Mouse (Mus musculus): ENCODE measurements around the gene Acot12.

Gene Acot12

DNA sequence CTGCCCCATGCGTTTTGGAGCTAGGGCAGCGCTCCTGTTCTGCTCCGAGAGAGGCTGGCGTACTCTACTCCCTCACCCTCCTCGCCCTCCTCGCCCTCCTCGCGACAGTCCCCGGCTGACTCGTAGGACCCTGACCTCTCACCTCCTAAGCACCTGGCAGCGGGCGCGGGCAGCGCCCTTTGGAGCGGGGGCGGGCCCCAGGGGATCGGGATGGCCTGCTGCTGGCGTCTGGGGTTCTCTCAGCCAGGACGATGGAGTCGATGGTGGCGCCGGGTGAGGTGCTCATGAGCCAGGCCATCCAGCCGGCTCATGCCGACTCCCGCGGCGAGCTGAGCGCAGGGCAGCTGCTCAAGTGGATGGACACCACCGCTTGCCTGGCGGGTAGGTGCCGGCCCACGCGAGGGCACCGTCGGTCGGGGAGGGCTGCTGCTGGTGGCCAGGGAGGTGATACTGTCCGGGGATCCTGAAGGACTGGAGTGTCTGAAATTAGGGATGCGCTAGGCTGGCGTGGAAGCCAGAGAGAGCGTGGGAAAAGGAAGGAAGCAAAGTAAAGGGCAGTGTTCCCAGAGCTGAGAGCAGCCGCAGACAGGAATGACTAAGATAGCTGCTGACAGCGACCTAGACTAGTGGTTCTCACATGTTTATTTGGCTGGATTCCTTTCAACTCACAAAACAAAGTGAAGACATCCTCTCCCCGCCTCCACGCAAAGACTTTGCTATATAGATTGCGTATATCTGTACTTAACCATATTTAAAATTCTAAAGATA lies at the start of gene Acot12:
Acot12 (plus strand) TSS at position 233 of the 768 bp plus-strand sequence.
- no peak for DNase-seq (ENCODE audit: extremely low read depth, low read depth, low spot score)

DNA sequence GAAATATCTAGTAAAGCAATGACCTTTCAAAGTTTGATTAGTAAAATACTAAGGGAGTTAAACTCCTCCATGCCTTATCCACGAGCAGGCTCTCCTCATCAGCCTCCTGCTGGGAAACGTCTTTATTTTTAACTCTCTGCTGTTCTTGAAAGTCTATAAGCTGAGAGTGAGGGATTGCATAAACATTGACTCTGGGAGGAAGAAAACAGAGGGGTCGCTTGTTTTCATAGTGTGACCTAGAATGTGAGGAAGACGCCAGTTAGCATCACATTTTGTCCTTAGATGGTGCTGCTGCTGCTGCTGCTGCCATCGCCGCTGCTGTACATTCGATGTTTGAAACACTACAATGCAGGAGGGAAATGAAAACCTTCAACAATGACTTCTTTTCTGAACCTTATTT lies 47.7 kb upstream of the Acot12 start:
- no peak for DNase-seq (ENCODE audit: extremely low read depth, low read depth, low spot score)

DNA sequence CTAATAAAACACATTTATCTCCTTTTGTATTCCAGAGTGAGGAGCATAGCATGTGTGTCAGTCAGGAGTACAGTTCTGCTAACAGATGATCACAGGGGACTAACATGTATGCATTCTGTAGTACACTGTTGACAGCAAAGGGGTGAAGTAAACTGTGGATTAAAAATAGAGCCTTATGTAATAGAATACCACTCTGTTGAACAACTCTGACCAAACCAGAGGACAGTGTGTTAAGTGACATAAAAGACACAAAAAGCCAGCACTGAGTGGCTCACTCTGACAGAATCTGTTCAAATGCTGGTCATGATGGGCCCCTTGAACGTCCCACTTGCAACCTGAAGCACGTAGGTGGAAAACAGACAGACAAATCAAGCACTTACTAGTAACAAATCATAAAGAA lies 45.9 kb upstream of the Acot12 start:
- no peak for DNase-seq (ENCODE audit: extremely low read depth, low read depth, low spot score)

DNA sequence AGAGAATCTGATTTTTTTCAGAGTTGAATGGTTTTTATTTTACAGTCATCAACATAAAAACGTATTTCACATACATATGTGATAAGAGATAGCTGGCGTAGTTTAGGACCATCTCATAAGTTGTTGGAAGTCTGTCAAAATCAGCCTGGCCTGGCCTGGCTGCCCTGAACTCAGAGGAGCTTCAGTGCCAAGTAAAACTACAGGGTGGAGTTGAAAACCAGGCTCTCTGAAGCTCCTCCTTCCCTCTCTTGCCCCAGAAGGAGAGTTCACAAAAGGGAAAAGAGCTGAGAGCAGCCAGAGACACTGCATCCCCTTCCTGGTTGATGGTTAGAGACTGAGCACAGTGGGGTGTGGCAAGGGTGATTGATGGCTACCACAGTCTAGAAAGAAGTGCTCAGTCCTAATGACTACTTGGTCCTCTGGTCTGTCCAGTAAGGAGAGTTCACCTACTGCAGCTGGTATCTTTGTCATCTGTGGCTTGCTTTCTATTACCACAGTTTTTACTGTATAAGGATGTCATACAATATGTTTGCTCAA lies 45.1 kb upstream of the Acot12 start:
- no peak for DNase-seq (ENCODE audit: extremely low read depth, low read depth, low spot score)

DNA sequence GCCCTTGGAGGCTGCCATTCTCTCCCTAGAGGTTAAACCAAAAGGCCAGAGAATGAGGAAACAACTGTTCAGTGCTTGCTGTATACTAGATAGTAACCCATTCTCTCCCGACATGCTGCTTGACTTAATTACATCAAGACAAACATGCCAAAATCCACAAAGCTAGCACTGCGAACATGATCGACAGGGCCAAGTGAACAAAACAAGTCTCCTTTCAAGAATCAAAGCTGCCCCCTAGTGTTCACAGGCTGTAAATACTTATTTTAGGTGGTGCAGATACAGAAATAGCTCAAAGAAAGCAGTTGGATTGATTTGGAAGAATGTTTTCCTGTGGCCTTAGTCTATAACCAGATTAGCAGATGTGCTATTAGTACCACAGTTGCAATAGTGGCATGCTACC lies 44.3 kb upstream of the Acot12 start:
- DNase-seq (ENCODE audit: extremely low read depth, low read depth, low spot score): peak; percentile 5

DNA sequence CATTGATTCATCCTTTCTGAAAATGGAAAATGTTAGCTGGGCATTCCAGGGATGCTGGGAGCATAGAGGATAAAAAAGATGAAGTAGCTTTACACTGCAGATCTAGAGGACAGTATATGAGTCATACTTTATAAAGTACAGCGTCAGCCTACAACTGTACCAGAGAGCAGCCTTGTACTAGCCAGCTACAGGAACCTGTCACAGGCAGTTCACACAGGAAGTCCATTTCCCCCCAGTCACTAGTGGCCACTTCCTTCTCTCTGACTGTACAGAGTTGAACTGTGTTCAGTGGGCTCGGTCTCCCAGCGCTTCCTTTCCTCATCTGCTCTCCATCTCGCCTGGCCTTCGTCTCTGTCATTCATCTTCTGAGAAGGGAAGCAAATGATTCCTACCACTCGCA lies 39.0 kb upstream of the Acot12 start:
- no peak for DNase-seq (ENCODE audit: extremely low read depth, low read depth, low spot score)

DNA sequence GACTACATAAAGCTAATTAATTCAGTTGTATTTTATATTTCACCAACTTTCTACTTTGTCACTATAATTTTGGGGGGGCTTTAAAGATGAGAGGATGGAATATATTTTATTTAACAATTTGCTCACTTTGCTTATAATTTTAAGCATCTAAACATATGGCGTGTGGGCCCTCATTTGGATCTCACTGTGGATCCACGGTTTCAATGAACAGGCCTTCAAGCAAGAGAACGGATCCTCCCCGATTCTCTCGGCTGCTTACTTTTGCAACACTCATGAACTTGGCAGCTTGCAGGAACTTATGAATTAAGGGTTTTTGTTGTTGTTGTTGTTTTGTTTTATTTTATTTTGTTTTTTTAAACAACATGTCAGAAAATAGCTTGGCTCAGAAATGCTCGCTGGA lies 21.8 kb upstream of the Acot12 start:
- no peak for DNase-seq (ENCODE audit: extremely low read depth, low read depth, low spot score)

DNA sequence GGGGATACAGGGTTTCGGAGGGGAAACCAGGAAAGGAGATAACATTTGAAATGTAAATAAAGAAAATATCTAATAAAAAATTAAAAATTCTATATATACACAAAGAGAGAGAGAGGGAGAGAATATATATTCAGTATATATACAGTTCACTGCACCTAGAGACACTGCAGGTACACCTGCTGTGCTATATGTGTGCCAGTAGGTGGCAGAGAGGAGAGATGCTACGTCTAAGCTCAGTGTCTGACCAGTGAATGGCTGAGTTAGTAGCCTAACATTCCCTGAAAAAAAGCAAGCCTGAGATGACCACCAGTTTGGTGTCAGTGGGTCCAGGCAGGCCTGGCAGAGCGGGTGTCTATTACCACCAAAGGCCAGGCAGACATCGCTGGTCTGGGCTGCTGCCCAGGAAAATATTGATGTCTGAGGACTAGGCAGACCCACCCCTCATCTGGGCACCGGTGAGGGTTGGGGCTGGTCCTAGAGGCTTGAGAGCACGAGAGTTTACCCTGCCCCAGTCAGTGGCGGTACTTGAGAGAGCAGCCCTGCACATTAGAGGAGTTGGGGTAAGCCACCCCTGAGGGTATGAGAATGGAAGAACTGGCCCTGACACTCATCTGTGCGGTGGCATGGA lies 18.1 kb upstream of the Acot12 start:
- no peak for DNase-seq (ENCODE audit: extremely low read depth, low read depth, low spot score)

DNA sequence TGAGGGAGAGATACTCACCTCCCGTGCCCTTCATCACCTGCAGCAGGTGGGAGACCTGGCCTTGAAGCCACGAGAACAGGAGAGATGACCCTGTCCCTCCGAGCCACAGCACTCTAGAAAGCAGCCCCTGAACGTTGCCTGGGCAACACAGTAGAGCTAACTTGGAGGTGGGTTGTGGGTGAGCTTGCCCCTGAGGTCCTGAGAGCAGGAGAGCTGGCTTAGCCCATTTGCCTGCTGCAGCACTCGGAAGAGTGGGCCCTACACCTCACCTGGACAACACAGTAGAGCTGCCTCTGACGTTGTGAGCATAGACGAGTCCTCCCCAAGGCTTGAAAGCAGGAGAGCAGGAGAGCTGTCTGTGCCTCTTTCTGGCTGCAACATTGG lies 17.6 kb upstream of the Acot12 start:
- DNase-seq (ENCODE audit: extremely low read depth, low read depth, low spot score): no peak

DNA sequence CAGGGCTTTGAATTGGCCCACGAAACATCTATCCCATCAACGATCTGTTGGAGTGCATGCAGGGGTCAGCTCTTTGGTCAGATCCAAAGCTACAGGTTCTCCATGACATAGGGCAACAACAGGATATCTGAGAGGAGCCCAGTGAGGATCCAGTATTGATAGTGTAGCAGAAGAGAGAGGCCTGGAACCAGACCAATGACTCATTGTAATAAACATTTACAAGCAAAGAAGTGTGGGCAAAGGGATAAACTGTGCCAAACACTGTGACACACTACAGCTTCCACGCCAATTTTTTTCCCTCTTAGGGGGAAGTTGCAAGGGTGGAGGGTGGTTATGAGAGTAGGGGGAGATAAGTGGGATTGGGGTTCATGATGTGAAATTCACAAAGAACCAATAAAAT lies 17.1 kb upstream of the Acot12 start:
- no peak for DNase-seq (ENCODE audit: extremely low read depth, low read depth, low spot score)

DNA sequence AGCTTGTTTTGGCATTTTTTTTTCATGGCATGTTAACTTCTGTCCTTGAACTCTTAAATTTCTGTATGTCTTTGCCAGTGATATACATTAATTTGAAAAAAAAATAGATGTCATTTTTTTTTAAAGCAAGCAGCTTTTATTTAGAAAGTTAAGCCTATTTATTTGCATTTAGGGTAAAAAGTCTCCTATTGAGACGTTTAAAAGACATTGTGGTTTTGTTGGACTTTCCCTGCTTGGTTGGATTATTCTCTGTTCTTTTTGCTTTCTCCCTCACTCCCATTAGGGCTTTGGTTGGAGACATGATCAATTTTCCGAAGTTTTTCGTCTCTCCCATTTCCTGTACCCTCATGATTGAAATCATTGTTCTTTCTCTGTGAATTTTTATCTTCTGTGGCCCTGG lies 16.2 kb upstream of the Acot12 start:
- DNase-seq (ENCODE audit: extremely low read depth, low read depth, low spot score): no peak

DNA sequence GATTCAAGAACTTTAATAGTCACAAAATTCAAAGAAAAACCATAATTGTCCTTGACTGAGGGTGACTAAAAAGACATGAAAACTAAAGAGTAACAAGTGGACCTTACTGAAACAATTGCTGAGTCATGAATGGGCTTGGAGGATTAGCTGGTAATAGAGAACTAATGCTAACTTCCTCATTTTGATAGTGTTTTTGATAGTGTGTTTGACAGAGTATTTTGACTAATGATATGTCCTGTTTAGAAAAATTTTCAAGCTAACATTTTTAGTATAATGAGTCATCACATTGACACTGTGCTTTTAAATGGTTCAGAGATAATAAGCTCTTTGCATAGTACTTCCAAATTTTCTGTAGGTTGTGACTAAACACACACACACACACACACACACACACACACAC lies 13.4 kb upstream of the Acot12 start:
- no peak for DNase-seq (ENCODE audit: extremely low read depth, low read depth, low spot score)

DNA sequence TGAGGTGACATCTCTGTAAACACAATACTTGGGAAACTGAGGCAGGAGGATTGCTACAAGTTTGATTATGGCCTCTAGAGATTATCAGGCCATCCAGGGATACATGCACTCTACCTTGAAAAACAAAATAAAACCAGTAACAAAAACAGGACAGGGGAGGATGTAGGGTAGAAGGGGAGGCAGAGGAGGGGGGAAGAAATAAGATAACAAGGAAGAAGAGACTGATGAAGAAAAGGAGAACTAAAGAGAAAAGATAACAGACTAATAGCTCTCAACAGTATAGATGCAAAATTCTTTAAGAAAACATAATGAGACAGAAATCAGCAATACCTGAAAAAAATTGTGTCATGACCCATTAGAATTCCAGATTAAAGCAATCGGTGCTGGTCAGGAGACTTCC lies 4.1 kb upstream of the Acot12 start:
- no peak for DNase-seq (ENCODE audit: extremely low read depth, low read depth, low spot score)

DNA sequence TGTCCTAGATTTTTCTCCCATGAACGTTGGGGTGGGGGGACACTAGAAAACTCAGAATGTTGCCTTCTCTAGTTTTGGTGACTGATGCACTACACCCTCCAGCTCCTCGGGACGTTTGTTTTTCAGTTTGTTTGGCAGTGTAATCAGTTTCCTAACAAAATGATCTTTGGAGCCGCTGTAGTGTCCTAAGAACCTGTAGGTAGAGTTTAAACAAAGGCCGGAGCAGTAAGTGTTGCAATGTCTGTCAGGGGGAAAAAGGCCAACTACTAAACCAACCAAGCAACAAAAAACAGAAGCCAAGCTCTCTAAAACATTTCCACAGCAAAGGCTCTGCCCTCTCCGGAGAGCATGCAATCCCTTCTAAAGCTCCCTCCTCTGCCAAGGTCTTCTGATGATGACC lies 461 bp upstream of the Acot12 start:
- DNase-seq (ENCODE audit: extremely low read depth, low read depth, low spot score): no peak

DNA sequence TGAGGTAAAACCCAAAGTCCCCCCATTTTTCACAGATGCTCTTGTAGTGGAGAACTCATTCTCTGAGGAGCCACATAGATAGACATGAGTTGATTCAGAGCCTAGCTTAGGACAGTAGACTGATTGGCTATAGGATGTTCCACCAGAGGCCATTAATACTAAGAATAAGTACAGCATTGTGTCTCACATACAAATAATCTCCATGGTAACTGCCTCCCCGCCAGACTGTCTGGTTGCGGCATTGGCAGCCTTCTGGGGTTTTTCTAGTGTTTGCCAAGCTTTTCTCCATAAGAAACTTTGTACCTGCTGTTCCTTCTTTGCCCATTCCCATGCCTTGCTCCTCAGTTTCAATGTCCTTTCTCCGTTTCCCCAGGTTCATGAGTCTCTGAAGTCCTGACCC lies 1.9 kb downstream of the Acot12 start:
- DNase-seq (ENCODE audit: extremely low read depth, low read depth, low spot score): no peak

DNA sequence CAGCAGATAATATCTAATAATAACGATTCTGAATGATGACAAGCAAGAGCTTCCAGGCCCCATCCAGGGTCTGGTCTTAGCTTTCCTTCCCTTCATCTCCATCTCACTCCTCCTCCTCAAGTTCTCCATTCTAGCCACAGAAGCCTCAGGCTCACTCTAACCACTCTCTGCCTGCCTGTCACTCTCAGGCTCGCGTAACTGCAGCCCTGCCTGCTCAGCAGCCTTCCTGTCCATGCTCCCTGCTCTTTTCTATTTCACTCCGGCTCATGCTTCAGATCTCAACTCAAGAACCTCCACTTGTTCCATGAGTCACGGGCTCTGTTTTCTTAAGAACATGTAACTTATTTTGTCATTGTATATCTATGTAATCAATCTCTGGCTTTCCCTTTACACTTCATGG lies 5.2 kb downstream of the Acot12 start:
- DNase-seq (ENCODE audit: extremely low read depth, low read depth, low spot score): no peak

DNA sequence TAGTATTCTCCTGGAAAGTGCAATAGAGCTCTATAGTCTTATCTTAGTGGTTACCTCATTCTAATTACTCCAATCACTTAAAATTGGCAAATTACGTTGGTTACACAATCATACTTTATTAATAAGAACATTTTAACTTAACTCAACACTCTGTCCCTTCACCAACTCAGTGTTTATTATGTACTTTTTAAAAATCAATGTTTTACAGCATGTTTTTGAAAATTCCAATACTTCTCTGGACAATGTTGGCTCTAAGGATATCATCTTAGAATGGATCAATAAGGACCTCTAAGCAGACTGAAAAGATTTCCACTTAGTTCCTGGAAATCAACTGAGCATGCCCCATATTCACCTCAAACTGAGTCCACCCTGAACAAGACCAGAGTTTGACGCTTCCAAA lies 7.1 kb downstream of the Acot12 start:
- DNase-seq (ENCODE audit: extremely low read depth, low read depth, low spot score): no peak

DNA sequence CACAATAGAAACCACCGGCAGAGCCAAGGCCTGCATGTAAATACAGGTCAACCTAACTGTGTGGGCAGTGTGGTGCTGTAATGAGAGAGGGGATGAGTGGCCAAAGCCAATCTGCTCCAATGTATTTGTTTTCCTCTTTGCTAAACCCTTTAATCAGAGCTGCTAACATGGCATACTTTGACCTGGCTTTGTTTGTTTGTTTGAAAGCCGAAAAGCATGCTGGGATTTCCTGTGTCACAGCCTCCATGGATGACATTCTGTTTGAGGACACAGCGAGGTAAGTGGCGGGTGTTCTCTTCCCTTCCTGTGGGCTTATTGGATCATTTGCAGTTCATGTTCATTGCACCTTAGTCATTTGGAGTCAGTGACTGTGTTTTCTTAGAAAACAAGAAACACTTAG lies 8.7 kb downstream of the Acot12 start:
- no peak for DNase-seq (ENCODE audit: extremely low read depth, low read depth, low spot score)

DNA sequence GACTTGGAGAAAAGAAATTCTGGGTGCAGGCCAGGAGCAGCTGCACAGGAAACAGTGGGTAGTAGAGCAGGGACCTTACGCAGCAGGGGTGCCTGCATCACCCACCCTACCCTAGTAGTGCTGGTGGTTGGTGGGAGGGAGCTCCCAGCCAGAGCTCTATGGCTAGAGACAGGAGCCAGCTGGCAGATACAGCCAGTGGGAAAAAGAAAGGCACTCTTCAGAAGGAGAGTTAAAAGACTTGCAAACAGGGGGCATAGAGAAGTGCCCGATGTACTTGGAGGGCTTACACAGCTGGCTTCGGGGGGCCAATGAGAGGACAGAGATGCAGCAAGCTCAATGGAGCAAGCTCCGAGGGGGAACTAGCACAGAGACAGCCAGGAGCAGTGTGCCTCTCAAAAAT lies 12.4 kb downstream of the Acot12 start:
- no peak for DNase-seq (ENCODE audit: extremely low read depth, low read depth, low spot score)

DNA sequence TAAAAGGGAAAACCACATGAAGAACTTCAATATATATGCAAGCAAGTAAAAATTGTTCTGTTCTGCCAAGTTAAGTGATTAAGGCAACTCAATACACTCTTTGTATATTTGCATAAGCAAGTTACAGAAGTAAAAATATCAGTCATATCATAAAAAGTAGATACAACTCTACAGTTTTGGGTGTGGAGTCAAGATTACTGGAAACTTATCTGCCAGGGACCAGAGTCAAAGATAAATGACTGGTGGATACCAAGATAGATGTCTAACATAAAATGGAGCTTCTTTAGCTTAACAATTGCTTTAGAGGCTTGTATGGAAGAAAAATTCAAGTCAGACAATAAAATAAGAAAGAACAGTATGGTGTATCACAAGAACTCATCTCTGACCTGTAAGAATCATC lies 13.4 kb downstream of the Acot12 start:
- no peak for DNase-seq (ENCODE audit: extremely low read depth, low read depth, low spot score)

DNA sequence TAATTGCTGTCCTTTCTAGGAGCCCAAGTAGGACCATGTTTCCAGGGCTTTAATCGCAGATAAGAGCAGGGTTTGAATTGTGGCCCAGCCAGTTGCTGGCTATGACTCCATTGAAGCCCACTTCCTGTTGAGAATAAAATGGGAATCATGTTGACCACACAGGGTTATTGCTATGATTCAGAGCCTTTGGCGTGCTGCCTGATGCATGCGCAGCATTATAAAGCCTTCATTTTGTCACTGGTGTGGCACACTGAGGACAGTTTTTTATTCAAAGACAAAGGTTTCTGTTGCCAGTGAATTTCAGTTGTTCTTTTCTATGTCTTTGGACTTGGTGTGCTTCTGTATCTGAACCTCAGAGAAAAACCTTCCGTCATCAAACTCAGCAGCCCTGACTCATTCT lies 14.9 kb downstream of the Acot12 start:
- no peak for DNase-seq (ENCODE audit: extremely low read depth, low read depth, low spot score)

DNA sequence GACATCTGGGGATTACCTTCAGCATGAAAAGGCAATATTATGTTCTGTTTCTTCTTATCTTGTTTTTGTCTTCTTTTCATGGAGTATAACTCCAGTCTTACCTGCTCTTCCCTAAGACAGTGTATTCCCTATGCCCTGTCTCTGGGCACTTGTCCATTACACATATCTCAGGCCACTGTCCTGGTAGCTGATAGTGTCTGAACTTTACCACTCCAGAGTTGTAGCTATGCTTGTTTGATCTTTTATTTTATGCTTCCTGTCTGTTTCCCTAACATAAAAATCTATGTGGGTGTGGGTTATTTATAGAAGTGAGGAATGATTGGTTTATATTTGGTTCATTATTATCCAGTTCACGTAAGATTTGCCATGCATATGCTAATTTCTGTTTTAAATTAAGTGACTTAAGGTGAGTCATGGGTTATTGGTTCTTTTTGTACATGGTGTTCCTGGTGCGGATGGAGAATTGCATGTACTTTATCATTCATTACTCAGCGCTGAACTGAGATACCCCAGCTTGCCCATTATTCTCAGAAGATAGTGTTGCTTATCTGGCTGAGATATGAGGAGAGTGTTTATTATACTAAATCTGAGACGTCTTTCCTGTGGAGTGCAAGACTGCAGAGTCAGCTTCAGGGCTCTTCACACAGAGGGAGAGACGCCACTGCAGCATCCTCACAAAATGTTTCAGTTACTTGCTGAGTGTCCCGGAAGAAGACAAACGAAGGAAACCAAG lies 17.2 kb downstream of the Acot12 start:
- DNase-seq (ENCODE audit: extremely low read depth, low read depth, low spot score): no peak
